Mouse (Mus musculus) myocyte (in vitro differentiated cells): Measurements from ENCODE around the gene Adora3. TPM values are rescaled to one million over a fixed set of nuclear protein-coding genes. Genes with fewer than 3 reads are reported as not detected.

ENCODE experiments used
- H3K27me3 ChIP-seq: one replicate; pipeline ENCODE4 v1.6.1; 2011; ENCODE audit not compliant: control insufficient read depth, insufficient read depth, insufficient read length
- H3K36me3 ChIP-seq: one replicate; pipeline ENCODE4 v1.6.1; 2011; ENCODE audit not compliant: control insufficient read depth, insufficient read depth
- H3K4me2 ChIP-seq: one replicate; pipeline ENCODE4 v1.6.1; 2011; ENCODE audit warnings: low read depth, control low read depth
- H3K4me3 ChIP-seq: one replicate; pipeline ENCODE4 v1.5.1; 2011; ENCODE audit warnings: mild to moderate bottlenecking, control low read depth, moderate library complexity
- H3K79me2 ChIP-seq: one replicate; pipeline ENCODE4 v1.6.1; 2011; ENCODE audit not compliant: control insufficient read depth, insufficient read depth
- H3ac ChIP-seq: one replicate; pipeline ENCODE4 v1.6.1; 2011; ENCODE audit not compliant: control insufficient read depth, insufficient read length
- CEBPB ChIP-seq: IDR thresholded peaks from 2 replicates; pipeline ENCODE4 v1.6.1; 2011; ENCODE audit warnings: mild to moderate bottlenecking, moderate library complexity; ENCODE audit not compliant: poor library complexity, insufficient read depth, severe bottlenecking
- E2F4 ChIP-seq: IDR thresholded peaks from one replicate; pipeline ENCODE4 v1.6.1; 2011; ENCODE audit warnings: mild to moderate bottlenecking, control low read depth, moderate library complexity; ENCODE audit not compliant: insufficient read depth
- MAX ChIP-seq: IDR thresholded peaks from one replicate; pipeline ENCODE4 v1.6.1; 2011; ENCODE audit warnings: low read depth, mild to moderate bottlenecking, control low read depth
- MYOD1 ChIP-seq, 3 experiments: IDR thresholded peaks; one replicate each; pipeline ENCODE4 v1.6.1; 2011; ENCODE audit warnings: control low read depth in 2 of 3, low read depth in 2 of 3, mild to moderate bottlenecking in 2 of 3, moderate library complexity in 1 of 3; ENCODE audit not compliant: insufficient read length in 2 of 3, control insufficient read depth in 1 of 3
- MYOG ChIP-seq, 3 experiments: IDR thresholded peaks; one replicate each; pipeline ENCODE4 v1.6.1; 2011; ENCODE audit warnings: control low read depth in 2 of 3, low read depth in 2 of 3, mild to moderate bottlenecking in 2 of 3; ENCODE audit not compliant: insufficient read length in 2 of 3, control insufficient read depth in 1 of 3, insufficient read depth in 1 of 3
- POLR2A ChIP-seq: IDR thresholded peaks from one replicate; pipeline ENCODE4 v1.6.1; 2011; ENCODE audit warnings: low read depth, mild to moderate bottlenecking, control low read depth, moderate library complexity; ENCODE audit not compliant: insufficient read length
- POLR2AphosphoS2 ChIP-seq: IDR thresholded peaks from one replicate; pipeline ENCODE4 v1.6.1; 2011; ENCODE audit warnings: low read depth, control low read depth; ENCODE audit not compliant: insufficient read length
- REST ChIP-seq: IDR thresholded peaks from one replicate; pipeline ENCODE4 v1.6.1; 2011; ENCODE audit warnings: mild to moderate bottlenecking, control low read depth, moderate library complexity; ENCODE audit not compliant: insufficient read depth, insufficient read length
- SRF ChIP-seq: IDR thresholded peaks from one replicate; pipeline ENCODE4 v1.6.1; 2011; ENCODE audit warnings: low read depth; ENCODE audit not compliant: control insufficient read depth, insufficient read length
- TCF12 ChIP-seq: IDR thresholded peaks from one replicate; pipeline ENCODE4 v1.6.1; 2011; ENCODE audit warnings: mild to moderate bottlenecking, control low read depth; ENCODE audit not compliant: poor library complexity, insufficient read depth, severe bottlenecking
- TCF3 ChIP-seq: IDR thresholded peaks from one replicate; pipeline ENCODE4 v1.6.1; 2011; ENCODE audit warnings: low read depth, control low read depth; ENCODE audit not compliant: insufficient read length
- USF1 ChIP-seq: IDR thresholded peaks from one replicate; pipeline ENCODE4 v1.6.1; 2011; ENCODE audit warnings: low read depth, mild to moderate bottlenecking, control low read depth, moderate library complexity
- polyA plus RNA-seq: library from polyadenylated mRNA; unstranded; fragments of >200 nt; fragmentation: generic; extraction: Trizol; gene quantifications from one replicate; pipeline ENCODE4 v1.2.1, GENCODE M21; 2012; ENCODE audit warnings: missing spikeins

The Adora3 gene
- polyA plus RNA-seq = not detected

- Histone ChIP-seq H3K4me3 (no peak within 1 kb of the TSS), H3K4me2 (peak within 1 kb of the TSS; percentile 59), H3K79me2 (no peaks in the 10 kb centered on the region), H3K27me3 (peaks cover 6% of the 10 kb centered on the region), H3ac (no peak within 1 kb of the TSS), H3K36me3 (no peaks in the 10 kb centered on the region)
- TF ChIP-seq CEBPB = no peak
- no peak for TF ChIP-seq TCF12
These were observed at the start of gene Adora3, which contains the start of gene Tmigd3 for GRCm38 (mm10) chr3:105870558-105870957. Gene Adora3 (plus strand): TSS chr3:105870858. Gene Tmigd3 (plus strand): TSS chr3:105870903.

GRCm38 (mm10) chr3:105821504-105821903, 49.2 kb upstream of the Adora3 start:
- Histone ChIP-seq H3K27me3 (no peaks in the 10 kb centered on the region), H3ac (no peak overlapping the region), H3K79me2 (no peaks in the 10 kb centered on the region), H3K4me3 (no peak overlapping the region), H3K4me2 (no peak overlapping the region), H3K36me3 (no peaks in the 10 kb centered on the region)
- TF ChIP-seq SRF (no peak), USF1 (no peak), MYOD1 (IDR thresholded peaks at IDR 0.05; ENCODE audit: control insufficient read depth in 1 of 3, insufficient read length in 2 of 3, low read depth in 2 of 3) (no peak), TCF12 (no peak), POLR2AphosphoS2 (no peak), E2F4 (no peak), REST (no peak), TCF3 (no peak), MYOG (IDR thresholded peaks at IDR 0.05; ENCODE audit: control insufficient read depth in 1 of 3, insufficient read depth in 1 of 3, insufficient read length in 2 of 3, low read depth in 2 of 3) (no peak), MAX (no peak), CEBPB (no peak), POLR2A (no peak)

GRCm38 (mm10) chr3:105823609-105824008, 47.0 kb upstream of the Adora3 start:
- TF ChIP-seq MYOD1 (IDR thresholded peaks at IDR 0.05; ENCODE audit: control insufficient read depth in 1 of 3, insufficient read length in 2 of 3, low read depth in 2 of 3) (no peak), POLR2A (no peak), POLR2AphosphoS2 (no peak), MYOG (IDR thresholded peaks at IDR 0.05; ENCODE audit: control insufficient read depth in 1 of 3, insufficient read depth in 1 of 3, insufficient read length in 2 of 3, low read depth in 2 of 3) (no peak), E2F4 (no peak), TCF3 (no peak), TCF12 (no peak), SRF (no peak), MAX (no peak), REST (no peak), USF1 (no peak), CEBPB (no peak)
- no peaks in the 10 kb centered on the region for H3K79me2 ChIP-seq
- H3K36me3 ChIP-seq = no peaks in the 10 kb centered on the region

GRCm38 (mm10) chr3:105824103-105824502, 46.6 kb upstream of the Adora3 start:
- Histone ChIP-seq H3ac (no peak overlapping the region), H3K36me3 (no peaks in the 10 kb centered on the region), H3K27me3 (no peaks in the 10 kb centered on the region), H3K79me2 (no peaks in the 10 kb centered on the region), H3K4me3 (no peak overlapping the region), H3K4me2 (no peak overlapping the region)
- TF ChIP-seq USF1 (peak; percentile 19), CEBPB (no peak), MYOD1 (IDR thresholded peaks at IDR 0.05; ENCODE audit: control insufficient read depth in 1 of 3, insufficient read length in 2 of 3, low read depth in 2 of 3) (no peak), POLR2A (no peak), E2F4 (no peak), POLR2AphosphoS2 (no peak), REST (no peak), TCF12 (no peak)

More at GRCm38 (mm10) chr3:105823609-105824008, 47.0 kb upstream of the Adora3 start:
- Histone ChIP-seq H3ac (no peak overlapping the region), H3K27me3 (no peaks in the 10 kb centered on the region), H3K4me2 (no peak overlapping the region), H3K4me3 (no peak overlapping the region)

- Histone ChIP-seq H3K27me3 (no peaks in the 10 kb centered on the region), H3ac (no peak overlapping the region), H3K4me2 (peak overlapping the region; percentile 62), H3K36me3 (no peaks in the 10 kb centered on the region), H3K79me2 (no peaks in the 10 kb centered on the region), H3K4me3 (no peak overlapping the region)
- no peak for TF ChIP-seq USF1
- no peak for TF ChIP-seq MYOD1 (IDR thresholded peaks at IDR 0.05; ENCODE audit: control insufficient read depth in 1 of 3, insufficient read length in 2 of 3, low read depth in 2 of 3)
- TF ChIP-seq E2F4 = no peak
- no peak for TF ChIP-seq REST
- no peak for TF ChIP-seq POLR2A
- no peak for TF ChIP-seq MAX
- TF ChIP-seq MYOG (IDR thresholded peaks at IDR 0.05; ENCODE audit: control insufficient read depth in 1 of 3, insufficient read depth in 1 of 3, insufficient read length in 2 of 3, low read depth in 2 of 3) = no peak
- TF ChIP-seq CEBPB = no peak
- no peak for TF ChIP-seq TCF3
- no peak for TF ChIP-seq POLR2AphosphoS2
- no peak for TF ChIP-seq SRF
- TF ChIP-seq TCF12 = no peak
These were observed 46.0 kb upstream of the Adora3 start for GRCm38 (mm10) chr3:105824704-105825103.
